Mouse (Mus musculus) gastrocnemius, adult 2 months (tissue): ENCODE measurements around the gene Dnajb2. TPM values are rescaled to one million over a fixed set of nuclear protein-coding genes. Genes with fewer than 3 reads are reported as not detected.

Source experiments
- DNase-seq: peaks from one replicate; pipeline ENCODE4 v3.0.0; 2022
- H3K27ac ChIP-seq: fragments of 200-600 bp; 2 replicates; pipeline ENCODE4 v1.8.1; 2022; ENCODE audit warnings: mild to moderate bottlenecking
- H3K4me3 ChIP-seq: fragments of 200-600 bp; 2 replicates; pipeline ENCODE4 v1.8.1; 2022; ENCODE audit warnings: mild to moderate bottlenecking, moderate library complexity
- CTCF ChIP-seq: fragments of 200-600 bp; IDR thresholded peaks from 2 replicates; pipeline ENCODE4 v1.8.1; 2022; ENCODE audit warnings: antibody characterized with exemption, mild to moderate bottlenecking, moderate library complexity
- intact Hi-C: fragments of 180-260 bp; cut with DNase I; formaldehyde crosslinking; loops from one replicate; pipeline ENCODE4 v1.15.1; 2025
- long read RNA-seq, 2 experiments: library from polyadenylated mRNA; stranded (forward); transcript quantifications; one replicate each; pipeline ENCODE4 v2.0.0; 2021
- total RNA-seq, 2 experiments: library from RNA; stranded (reverse); gene quantifications; 2 replicates each; pipeline ENCODE4 v1.2.3; 2021

Dnajb2 gene
- 10 to 100 TPM; 83.2 to 88.9 TPM for total RNA-seq
- long read RNA-seq, experiment 1, transcript Dnajb2-202 (9 exons, 1,253 nt): minor isoform, 6 of 78 reads
- long read RNA-seq, experiment 1, transcript Dnajb2-210 (9 exons, 3,066 nt): minor isoform, 14 of 78 reads
- long read RNA-seq, experiment 1, transcript Dnajb2-207 (10 exons, 1,855 nt): major isoform, 28 of 78 reads
- long read RNA-seq, experiment 1, partial matches to known transcripts: 14 of 78 reads
- long read RNA-seq, experiment 1, other reads (novel, unspliced or antisense): 15 of 78 reads
- long read RNA-seq, experiment 2, transcript Dnajb2-210 (9 exons, 3,066 nt): minor isoform, 24 of 102 reads
- long read RNA-seq, experiment 2, transcript Dnajb2-202 (9 exons, 1,253 nt): minor isoform, 9 of 102 reads
- long read RNA-seq, experiment 2, transcript Dnajb2-207 (10 exons, 1,855 nt): major isoform, 33 of 102 reads
- long read RNA-seq, experiment 2, partial matches to known transcripts: 17 of 102 reads
- long read RNA-seq, experiment 2, other reads (novel, unspliced or antisense): 19 of 102 reads

DNA sequence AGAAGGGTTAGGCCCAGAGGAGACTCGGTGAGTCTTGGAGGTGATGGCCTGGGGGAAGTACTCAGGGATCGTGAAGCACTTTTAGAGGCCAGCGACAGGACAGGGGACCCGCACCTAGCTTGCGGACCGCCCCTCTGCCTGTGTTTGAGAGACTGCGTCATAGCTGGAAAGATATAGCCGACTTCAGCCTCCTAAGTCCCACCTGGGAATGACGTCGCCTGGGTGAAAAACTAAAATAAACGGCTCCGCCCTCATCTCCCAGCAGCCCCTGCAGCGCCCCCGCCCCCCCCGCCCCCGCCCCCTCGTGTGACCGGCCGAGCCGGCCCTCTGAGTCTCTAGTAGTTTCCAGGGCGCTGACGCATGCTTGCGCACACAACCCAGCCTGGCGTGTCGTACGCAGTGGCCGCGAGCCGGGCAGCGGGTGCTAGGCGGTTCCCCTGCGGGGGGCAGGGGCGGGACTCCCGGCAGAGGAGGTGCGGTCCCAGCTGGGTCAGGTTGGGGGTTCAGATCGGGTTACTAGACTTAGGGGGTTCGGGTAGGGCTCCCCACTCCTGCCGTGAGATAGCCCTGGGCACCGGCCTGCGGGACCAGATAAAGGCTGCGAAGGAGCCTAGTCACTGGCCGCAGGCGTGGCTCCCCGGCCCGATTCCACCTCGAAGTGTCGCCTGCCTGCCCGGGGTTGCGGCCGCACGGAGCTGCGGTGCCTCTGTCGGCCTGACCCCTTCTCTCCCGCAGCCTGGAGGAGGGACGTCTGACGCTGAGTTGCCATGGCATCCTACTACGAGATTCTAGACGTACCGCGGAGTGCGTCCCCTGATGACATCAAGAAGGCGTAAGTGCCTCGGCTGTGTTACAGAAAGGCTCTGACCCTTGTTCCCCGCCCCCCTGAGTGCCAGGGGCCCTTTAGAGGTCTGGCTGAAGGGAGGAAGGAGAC, at the start of gene Dnajb2:
TSS of gene Dnajb2 (plus strand) at position 290 of the 934 bp plus-strand sequence.
- TF ChIP-seq CTCF: no peak
- intact Hi-C loops: loop anchor here (2.0 kb wide), 2 partner anchors 14 to 18 kb away; partner anchors contain the start of gene Tuba4a
- Histone ChIP-seq H3K4me3 (peak within 1 kb of the TSS; percentile 98), H3K27ac (peak within 1 kb of the TSS; percentile 100)
- DNase-seq: peak; percentile 96

- intact Hi-C loops: no loop called here
- H3K4me3 ChIP-seq: no peak overlapping the region
- TF ChIP-seq CTCF: no peak
- no peak overlapping the region for H3K27ac ChIP-seq
- no peak for DNase-seq
Observed at GRCm38 (mm10) chr1:75187126-75187525, 49.1 kb upstream of the Dnajb2 start.

GRCm38 (mm10) chr1:75187914-75188483, 48.2 kb upstream of the Dnajb2 start:
- intact Hi-C loops: no loop called here
- TF ChIP-seq CTCF: no peak
- H3K27ac ChIP-seq: no peak overlapping the region
- no peak for DNase-seq
- H3K4me3 ChIP-seq: no peak overlapping the region

GRCm38 (mm10) chr1:75190577-75190976, 45.6 kb upstream of the Dnajb2 start:
- DNase-seq: no peak
- Histone ChIP-seq H3K4me3 (peak overlapping the region; percentile 93), H3K27ac (peak overlapping the region; percentile 97)
- no peak for TF ChIP-seq CTCF
- intact Hi-C loops: no loop called here

- DNase-seq: no peak
- Histone ChIP-seq H3K27ac (peak overlapping the region; percentile 97), H3K4me3 (peak overlapping the region; percentile 93)
- intact Hi-C loops: loop anchor here (1.0 kb wide), 1 partner anchor 60 kb away; no protein-coding TSS in a partner anchor
- TF ChIP-seq CTCF: no peak
Observed at GRCm38 (mm10) chr1:75191258-75191621, 45.0 kb upstream of the Dnajb2 start.

- intact Hi-C loops: loop anchor here (1.0 to 2.0 kb wide), 2 partner anchors 19 to 59 kb away; partner anchors contain the start of genes Glb1l and Stk16
- peak within 1 kb of the TSS; percentile 93 for H3K4me3 ChIP-seq
Observed at GRCm38 (mm10) chr1:75191622-75192402, 44.4 kb upstream of the Dnajb2 start, which contains the start of the genes Ankzf1 and Atg9a. Gene Ankzf1, plus strand, starts transcription at chr1:75192151. Gene Atg9a, minus strand, starts transcription at chr1:75192196.

DNA sequence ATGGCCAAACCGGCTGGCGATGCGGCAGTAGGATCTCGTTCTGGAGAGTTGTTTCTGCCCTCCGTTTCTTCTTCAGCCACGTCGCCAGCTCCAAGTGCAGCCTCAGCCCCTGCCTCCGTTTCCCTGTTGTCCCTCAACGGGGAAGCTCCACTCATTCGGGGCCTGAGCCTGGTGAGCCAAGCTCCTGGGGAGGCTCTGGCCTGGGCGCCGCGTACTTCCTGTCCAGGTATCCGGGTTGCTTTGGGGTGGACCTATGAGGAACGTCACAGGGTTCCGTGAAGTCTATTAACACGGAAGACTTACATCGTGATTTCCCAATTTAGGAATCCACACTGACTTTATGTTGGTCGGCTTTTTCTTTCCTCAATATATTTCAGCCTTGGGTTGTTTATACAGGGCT, 43.8 kb upstream of the Dnajb2 start:
- peak; percentile 53 for DNase-seq
- TF ChIP-seq CTCF: no peak
- H3K27ac ChIP-seq: peak overlapping the region; percentile 97
- intact Hi-C loops: loop anchor here (2.0 kb wide), 1 partner anchor 18 kb away; the partner anchor contains the start of genes Glb1l and Stk16
- H3K4me3 ChIP-seq: peak overlapping the region; percentile 93

More at GRCm38 (mm10) chr1:75191622-75192402, 44.4 kb upstream of the Dnajb2 start, which contains the start of the genes Ankzf1 and Atg9a:
- peak within 1 kb of the TSS; percentile 97 for H3K27ac ChIP-seq
- peak; percentile 97 for DNase-seq
- peak; percentile 9; the same call in 1 of the 2 replicates for TF ChIP-seq CTCF

GRCm38 (mm10) chr1:75201236-75201635, 35.0 kb upstream of the Dnajb2 start:
- intact Hi-C loops: no loop called here
- no peak for TF ChIP-seq CTCF
- H3K27ac ChIP-seq: no peak overlapping the region
- no peak for DNase-seq
- H3K4me3 ChIP-seq: no peak overlapping the region

DNA sequence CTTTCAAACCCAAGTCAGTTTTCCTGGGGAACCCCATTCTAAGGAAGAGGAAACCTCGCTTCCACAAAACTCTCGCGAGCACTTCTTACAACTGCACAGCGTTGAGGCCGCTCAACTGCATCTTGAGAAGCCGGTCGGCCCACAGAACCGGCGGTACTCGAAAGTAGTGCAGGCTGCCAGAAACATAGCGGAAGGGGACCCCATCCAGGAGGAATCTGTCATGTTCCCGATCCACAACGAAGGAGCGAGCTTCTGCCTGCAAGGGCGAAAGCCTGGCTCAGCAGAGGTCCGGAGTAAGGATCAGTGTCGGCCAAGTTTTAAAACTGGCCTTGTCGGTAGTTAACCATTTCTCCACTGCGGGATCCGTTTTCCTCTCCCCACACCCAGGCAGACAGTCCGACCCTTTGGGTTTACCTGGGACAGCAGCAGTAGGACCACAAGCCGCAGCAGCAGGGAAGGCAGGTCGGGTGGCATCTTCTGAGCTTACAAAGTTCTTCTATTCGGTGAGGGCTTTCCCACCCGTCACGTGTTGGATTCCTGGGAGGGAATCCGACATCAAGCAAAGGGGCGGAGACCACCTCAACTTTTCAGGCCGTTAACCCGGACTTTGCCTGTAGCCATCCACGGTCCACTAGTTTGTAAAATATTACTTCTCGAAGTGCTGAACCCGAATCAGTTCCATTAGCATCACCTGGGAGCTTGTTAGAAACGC, 27.1 kb upstream of the Dnajb2 start:
- Histone ChIP-seq H3K27ac (peak overlapping the region; percentile 76), H3K4me3 (peak overlapping the region; percentile 69)
- TF ChIP-seq CTCF: no peak
- intact Hi-C loops: no loop called here
- no peak for DNase-seq

DNA sequence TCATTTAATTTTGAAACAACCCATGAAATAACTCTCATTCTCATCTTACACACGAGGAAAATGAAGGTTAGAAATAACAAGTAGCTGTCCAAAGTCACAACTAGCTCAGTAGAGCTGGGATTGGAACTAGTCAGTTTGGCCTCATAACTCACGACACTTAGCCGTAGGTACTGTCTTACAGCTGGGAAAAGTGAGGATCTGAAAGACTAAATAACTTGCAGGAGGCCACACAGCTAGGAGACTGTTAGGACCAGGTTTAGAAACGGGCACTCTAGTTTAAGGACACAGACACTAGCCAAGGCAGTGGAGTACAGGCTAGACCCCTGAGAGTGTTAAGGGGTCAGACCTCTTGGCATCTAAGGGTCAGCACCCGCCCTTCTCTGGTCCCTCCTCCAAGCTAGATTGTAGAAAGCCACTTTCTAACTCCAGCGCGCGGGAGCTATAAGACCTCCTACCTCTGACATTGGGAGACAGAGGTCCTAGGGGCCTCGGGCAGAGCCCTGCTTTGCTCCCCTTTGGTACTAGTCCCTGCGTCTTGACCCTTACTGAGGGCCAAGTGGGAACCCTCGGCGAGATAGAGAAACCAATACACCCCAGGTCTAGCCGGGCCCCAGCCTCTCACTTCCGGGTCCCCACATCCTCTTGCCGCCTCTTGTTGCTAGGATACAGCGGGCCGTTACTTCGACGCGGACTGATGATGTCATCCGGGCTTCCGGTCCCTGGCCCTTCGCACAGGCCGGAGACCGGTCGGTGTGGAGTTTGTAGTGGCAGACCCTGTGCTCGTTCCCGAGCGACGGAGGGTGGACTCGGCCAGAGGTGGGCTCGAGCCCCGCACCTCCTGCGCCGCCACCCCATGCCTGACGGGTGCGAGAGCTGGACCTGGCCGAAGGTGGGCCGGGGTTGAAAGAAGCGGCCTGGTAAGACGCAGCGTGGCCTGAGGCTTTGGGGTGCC, 25.8 kb upstream of the Dnajb2 start, which contains the start of the genes Glb1l and Stk16:
TSS of gene Glb1l (minus strand) at position 678 of the 952 bp plus-strand sequence.
TSS of gene Stk16 (plus strand) at position 703 of the 952 bp plus-strand sequence.
- Histone ChIP-seq H3K4me3 (peak within 1 kb of the TSS; percentile 97), H3K27ac (peak within 1 kb of the TSS; percentile 91)
- TF ChIP-seq CTCF: no peak
- DNase-seq: peak; percentile 96
- intact Hi-C loops: loop anchor here (2.0 kb wide), 1 partner anchor 18 kb away; the partner anchor contains the start of genes Ankzf1 and Atg9a
